Mouse (Mus musculus) inflammation-experienced regulatory T-cells (primary cell): Measurements from ENCODE around the gene Kpna3. TPM values are rescaled to one million over a fixed set of nuclear protein-coding genes. Genes with fewer than 3 reads are reported as not detected.

Experiments
- polyA plus RNA-seq, 2 experiments: library from polyadenylated mRNA; unstranded; fragments of 100-300 nt; shearing (Covaris generic); gene quantifications; one replicate each; pipeline ENCODE4 v1.2.1; 2017

The Kpna3 gene
- polyA plus RNA-seq, result 10 to 100 TPM; 35.5 to 35.6 TPM

GRCm38 (mm10) chr14:61439661-61440559 is at the start of gene Kpna3:
Gene Kpna3, minus strand, starts transcription at chr14:61439874.

DNA sequence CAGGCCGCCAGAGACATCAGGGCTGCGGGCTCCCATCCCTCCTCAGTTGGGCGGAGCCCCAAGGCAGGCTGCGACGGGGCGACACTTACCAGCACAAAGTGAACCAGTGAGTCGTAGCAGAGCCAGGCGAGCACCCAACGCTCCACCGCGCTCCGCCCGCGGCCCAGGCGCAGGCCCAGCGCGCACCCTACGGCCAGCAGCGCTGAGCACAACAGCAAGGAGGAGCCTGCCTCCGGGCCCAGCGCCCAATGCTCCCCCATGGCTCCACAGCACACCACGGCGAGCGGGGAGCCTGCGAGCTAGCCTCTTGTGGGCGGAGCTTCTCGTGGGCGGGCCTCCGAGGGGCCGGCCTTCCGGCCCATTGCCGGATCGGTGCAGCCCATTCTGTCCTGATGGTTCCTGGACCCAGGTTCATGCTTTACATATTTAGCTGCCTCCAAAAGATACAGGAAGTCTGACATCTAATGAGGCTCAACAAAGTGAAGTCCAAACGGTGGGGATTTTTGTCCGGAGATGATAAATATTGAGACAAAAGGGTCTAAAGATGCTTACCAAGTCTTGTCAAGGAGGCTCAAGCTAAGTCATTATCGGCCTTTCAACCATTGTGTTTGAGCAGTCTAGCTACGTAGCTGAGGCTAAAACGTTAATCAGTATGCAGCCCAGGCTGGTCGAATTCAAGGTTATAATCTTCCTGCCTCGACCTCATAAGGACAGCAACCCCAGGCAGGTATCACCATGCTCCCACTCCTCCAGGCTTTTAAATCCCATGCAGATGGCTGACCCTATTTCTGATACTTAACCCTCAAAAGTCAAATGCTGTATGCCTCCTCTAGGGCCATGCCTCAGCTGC is 79.3 kb downstream of the Kpna3 start, which contains the start of gene Ebpl:
Gene Ebpl (minus strand): TSS at position 309 of the 850 bp plus-strand sequence.

Other genes starting within 250 kb of the Kpna3 start
- under 1 TPM in 1 of 2 experiments, not detected in 1; 0.87 TPM for gene Sgcg, start 181.4 kb downstream of the Kpna3 start, polyA plus RNA-seq
- gene Arl11, start 130.1 kb downstream of the Kpna3 start, polyA plus RNA-seq, result 1 to 10 TPM in 1 of 2 experiments, under 1 TPM in 1; 0.39 to 2.0 TPM
- gene Ebpl, start 79.4 kb downstream of the Kpna3 start, polyA plus RNA-seq, result 10 to 100 TPM; 18.7 to 18.9 TPM
- gene Spryd7, start 117.0 kb upstream of the Kpna3 start, polyA plus RNA-seq, result 10 to 100 TPM; 12.4 to 17.2 TPM
- 10 to 100 TPM in 1 of 2 experiments, 1 to 10 TPM in 1; 5.8 to 10.5 TPM for gene Trim13, start 158.4 kb upstream of the Kpna3 start, polyA plus RNA-seq
- 1 to 10 TPM in 1 of 2 experiments, under 1 TPM in 1; 0.89 to 1.5 TPM for gene Kcnrg, start 167.6 kb upstream of the Kpna3 start, polyA plus RNA-seq